Mouse (Mus musculus): ENCODE measurements at regions not wholly inside any gene's neighbourhood (a gene's known extent, or its start where the extent isn't known, plus 50 kb on each side); places are given as distances from the start of the nearest gene placed in this dataset.

DNA sequence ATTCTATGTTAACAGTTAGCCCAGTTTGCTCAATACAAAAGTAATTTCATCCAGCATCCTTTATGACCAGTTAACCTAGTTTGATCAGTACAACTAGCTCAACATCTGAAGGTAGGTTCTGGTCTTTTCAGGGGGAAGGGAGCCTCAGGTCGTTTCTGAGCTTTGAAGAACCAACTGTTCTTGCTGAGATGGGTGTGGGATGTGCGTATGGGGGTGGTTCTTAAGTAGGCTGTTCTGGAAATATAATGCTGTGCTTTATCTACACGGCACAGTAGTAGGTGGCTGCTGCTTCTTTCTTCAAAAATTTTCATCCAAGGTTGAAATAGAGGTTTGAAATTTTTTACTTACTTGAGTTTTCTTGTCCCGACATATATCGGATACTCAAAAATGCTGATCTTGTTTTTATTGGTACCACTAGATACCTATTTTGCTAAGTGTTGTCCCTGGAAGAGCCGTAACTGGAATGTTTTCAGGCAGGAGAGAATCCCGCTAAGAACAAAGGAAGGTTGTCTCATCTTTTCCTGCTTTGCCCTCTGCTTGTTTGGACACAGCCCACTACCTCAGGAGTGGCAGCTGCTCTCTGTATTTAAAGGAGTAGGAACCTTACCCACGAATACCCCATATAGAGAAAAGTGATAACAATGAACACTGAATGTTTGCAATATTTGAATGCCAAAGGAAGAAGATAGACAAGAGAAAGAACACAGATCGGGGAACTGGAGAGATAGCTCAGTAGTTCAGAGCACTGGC lies 275.5 kb downstream of the Cdh10 start:
- DNase-seq, result no peak

DNA sequence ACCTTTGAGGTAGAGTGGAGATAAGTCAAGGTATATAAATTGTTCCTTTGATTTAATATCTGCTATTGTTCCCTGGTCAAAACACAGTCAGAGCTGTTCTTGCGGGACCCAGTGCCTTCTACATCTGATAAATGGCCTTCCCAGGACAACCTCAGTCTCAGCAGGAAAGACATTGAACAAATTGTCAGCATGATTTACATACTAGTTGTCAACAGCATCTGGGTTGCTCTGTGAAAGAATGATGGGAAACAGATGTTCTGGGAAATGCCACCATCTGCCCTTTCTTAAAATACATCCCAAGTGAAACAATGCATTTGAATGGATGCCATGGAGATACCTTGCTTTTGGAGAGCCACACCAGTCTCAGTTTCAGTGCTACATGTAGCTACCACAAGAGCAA lies 296.2 kb downstream of the Cdh10 start:
- no peak for DNase-seq

DNA sequence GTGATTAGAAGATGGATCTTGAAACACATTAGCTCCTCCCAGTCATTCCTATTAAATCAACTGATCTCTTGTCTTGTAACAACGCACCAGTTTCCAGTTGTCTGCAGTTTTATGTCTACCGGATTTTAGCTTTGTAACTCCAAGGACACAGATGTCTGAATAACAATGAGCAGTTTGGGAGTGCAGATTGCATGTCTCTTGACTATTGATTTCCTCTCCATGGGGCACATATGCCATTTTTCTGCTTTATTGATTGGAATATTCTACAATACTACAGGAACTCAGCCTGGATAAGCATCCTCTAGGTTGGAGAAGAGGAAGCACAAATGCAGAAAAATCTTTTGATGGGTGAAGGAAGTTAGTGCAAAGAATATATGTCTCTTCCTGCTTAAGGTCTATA lies 300.2 kb downstream of the Cdh10 start:
- no peak for DNase-seq

DNA sequence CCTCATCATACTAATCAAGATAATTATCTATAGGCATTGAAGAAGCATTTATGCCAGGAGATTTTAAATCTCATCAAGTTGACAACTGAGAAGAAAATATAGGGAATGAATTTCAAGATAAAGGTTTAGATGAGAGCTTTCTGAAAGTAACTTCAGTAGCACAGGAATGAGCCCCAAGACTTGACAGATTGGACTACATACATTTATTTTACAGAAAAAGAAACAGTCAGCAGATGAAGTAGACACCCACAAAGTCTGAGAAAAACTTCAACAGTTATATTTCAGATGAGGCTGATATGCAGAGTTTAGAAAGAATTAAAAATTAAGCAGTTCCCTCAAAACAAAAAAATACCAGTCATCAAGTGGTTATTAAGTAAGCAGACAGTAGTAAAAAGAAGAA lies 308.7 kb downstream of the Cdh10 start:
- DNase-seq, result no peak

DNA sequence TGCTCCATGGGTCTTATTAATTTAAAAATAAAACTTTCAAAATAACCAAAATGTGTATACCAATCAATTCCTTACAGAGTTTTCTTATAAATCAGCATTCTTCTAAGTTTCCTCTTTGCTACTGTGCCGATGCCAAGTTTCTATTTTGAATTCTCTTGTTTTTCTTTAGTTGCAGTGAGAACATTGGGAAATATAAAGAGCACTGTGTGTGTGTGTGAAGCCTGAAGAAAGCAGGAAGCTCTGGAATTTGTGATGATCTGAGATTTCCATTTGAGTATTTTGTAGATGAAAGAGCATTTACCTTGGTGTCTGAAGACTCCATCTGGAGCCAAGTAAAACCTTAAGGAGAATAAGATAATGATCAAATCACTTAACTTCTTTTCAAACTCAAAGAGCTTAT lies 310.6 kb downstream of the Cdh10 start:
- DNase-seq, result no peak

DNA sequence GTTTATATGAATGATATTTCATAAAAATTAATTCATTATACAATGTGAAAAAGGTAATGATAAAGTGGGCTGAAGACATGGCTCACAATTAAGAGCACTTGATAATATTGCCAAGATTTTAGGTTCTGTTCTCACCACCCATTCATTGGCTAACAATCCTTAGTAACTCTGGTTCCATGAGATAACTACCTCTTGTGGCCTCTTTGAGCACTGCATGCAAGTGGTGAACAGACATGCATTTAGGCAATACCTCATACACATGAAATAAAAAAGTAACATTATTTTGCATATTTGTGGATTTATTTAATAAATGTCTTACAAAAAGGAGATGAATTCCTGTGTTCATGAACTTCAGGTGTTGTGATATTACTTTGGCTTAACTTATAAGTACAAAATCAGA lies 334.9 kb downstream of the Cdh10 start:
- DNase-seq, result no peak

DNA sequence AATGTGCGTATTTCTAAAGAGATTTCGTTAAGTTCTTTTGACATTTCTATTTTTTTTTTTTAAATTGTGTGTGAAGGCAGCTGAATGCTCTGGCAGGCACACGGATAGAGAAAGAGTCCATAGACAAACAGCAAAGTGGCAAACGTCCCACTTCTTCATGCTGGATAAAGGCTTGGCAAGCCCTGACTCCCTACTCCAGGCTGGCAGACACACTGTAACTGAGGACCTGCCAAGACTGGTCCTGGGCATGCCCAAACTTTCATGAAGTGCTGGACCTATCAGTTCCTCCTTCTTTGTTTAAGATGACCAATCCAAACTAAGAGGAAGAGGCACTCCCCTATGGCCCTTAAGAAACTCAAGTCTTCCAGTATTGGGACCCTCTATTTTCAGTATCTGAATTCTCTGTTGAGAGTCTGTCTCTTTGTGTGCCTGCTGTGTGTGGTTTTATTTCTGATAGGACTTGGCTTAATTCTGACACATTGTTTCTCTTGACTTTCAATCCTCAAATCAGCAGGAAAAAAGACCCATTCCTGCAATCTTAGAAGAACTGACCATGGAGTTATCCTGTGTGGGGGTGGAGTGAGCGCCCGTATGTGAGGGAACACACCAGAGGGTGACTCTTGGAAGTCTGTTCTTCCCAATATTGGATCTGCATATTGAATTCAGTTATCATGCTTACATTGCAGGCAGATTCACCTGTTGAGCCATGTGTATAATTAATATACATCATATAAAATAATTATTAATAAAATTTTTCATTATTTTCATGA lies 343.6 kb downstream of the Cdh10 start:
- DNase-seq, result peak; percentile 6

DNA sequence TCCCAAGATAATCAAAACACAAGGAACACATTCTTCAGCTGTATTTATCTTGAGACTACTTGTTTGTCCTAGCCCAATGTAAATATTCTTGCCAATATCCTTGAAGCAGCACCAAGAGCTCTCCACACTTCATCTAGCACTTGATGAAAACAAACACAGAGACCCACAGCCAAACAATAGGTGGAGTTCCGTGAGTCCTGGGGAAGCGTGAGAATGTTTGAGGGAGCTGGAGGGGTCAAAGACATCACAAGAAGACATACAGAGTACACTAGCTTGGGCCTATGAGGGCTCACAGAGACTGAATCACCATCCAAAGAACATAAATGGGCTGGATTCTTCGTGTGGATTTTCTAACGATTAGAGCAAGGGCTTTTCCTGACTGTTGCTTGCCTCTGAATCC lies 356.7 kb downstream of the Cdh10 start:
- no peak for DNase-seq
